Mouse (Mus musculus) kidney, postnatal 25 days (tissue): ENCODE measurements around the gene Chmp3.

Experiments used
- DNase-seq, 2 experiments: peaks; one replicate each; pipeline ENCODE4 v3.0.0; 2021; ENCODE audit warnings: mixed read lengths in 2 of 2

The Chmp3 gene

GRCm38 (mm10) chr6:71543686-71544499 lies at the start of gene Chmp3:
TSS of gene Chmp3 (plus strand) at chr6:71543797.
- peak; percentile 95 to 96 for DNase-seq

GRCm38 (mm10) chr6:71494341-71495020 lies 49.1 kb upstream of the Chmp3 start:
- DNase-seq: peak; percentile 44 to 75

GRCm38 (mm10) chr6:71500575-71500974 lies 43.0 kb upstream of the Chmp3 start:
- no peak for DNase-seq

- no peak for DNase-seq
These were observed 40.6 kb upstream of the Chmp3 start for GRCm38 (mm10) chr6:71503001-71503400.

GRCm38 (mm10) chr6:71503670-71504069 lies 39.9 kb upstream of the Chmp3 start:
- DNase-seq: no peak

- DNase-seq: no peak
These were observed 39.5 kb upstream of the Chmp3 start for GRCm38 (mm10) chr6:71504091-71504490.

- DNase-seq: no peak
These were observed 37.9 kb upstream of the Chmp3 start for GRCm38 (mm10) chr6:71505671-71506070.

GRCm38 (mm10) chr6:71519476-71519875 lies 24.1 kb upstream of the Chmp3 start:
- DNase-seq: no peak

- no peak for DNase-seq
These were observed 18.0 kb upstream of the Chmp3 start for GRCm38 (mm10) chr6:71525556-71525955.

- no peak for DNase-seq
These were observed 16.5 kb upstream of the Chmp3 start for GRCm38 (mm10) chr6:71527056-71527455.

- no peak for DNase-seq
These were observed 15.8 kb upstream of the Chmp3 start for GRCm38 (mm10) chr6:71527826-71528225.

- DNase-seq: no peak
These were observed 13.4 kb upstream of the Chmp3 start for GRCm38 (mm10) chr6:71530176-71530575.

GRCm38 (mm10) chr6:71537286-71537685 lies 6.3 kb upstream of the Chmp3 start:
- DNase-seq: no peak

GRCm38 (mm10) chr6:71555507-71555951 lies 11.9 kb downstream of the Chmp3 start:
- peak in 1 of 2 experiments; percentile 35 for DNase-seq

GRCm38 (mm10) chr6:71556826-71557225 lies 13.2 kb downstream of the Chmp3 start:
- DNase-seq: no peak

- DNase-seq: no peak
These were observed 25.0 kb downstream of the Chmp3 start for GRCm38 (mm10) chr6:71568616-71569015.

- DNase-seq: no peak
These were observed 25.4 kb downstream of the Chmp3 start for GRCm38 (mm10) chr6:71569025-71569424.

- no peak for DNase-seq
These were observed 31.8 kb downstream of the Chmp3 start for GRCm38 (mm10) chr6:71575359-71575758.

GRCm38 (mm10) chr6:71579478-71579877 lies 35.9 kb downstream of the Chmp3 start:
- no peak for DNase-seq

- DNase-seq: no peak
These were observed 39.6 kb downstream of the Chmp3 start for GRCm38 (mm10) chr6:71583198-71583597.

GRCm38 (mm10) chr6:71589401-71589800 lies 45.8 kb downstream of the Chmp3 start:
- DNase-seq: no peak

GRCm38 (mm10) chr6:71590154-71590553 lies 46.6 kb downstream of the Chmp3 start:
- DNase-seq: peak; percentile 4 to 36

- DNase-seq: no peak
These were observed 64.2 kb downstream of the Chmp3 start for GRCm38 (mm10) chr6:71607756-71608155.

GRCm38 (mm10) chr6:71608994-71609393 lies 65.4 kb downstream of the Chmp3 start:
- DNase-seq: no peak
